Mouse (Mus musculus): ENCODE measurements around the gene Olr1. TPM values are rescaled to one million over a fixed set of nuclear protein-coding genes. Genes with fewer than 3 reads are reported as not detected.
"Not testable (repeated sequence)": the region's sequence is repeated elsewhere in the genome, so short reads cannot be mapped to it uniquely, and the experiment has no call there.

Olr1 gene
- total and polyA plus RNA-seq, 3 experiments, result 0.06 to 0.21 (median 0.07) TPM

DNA sequence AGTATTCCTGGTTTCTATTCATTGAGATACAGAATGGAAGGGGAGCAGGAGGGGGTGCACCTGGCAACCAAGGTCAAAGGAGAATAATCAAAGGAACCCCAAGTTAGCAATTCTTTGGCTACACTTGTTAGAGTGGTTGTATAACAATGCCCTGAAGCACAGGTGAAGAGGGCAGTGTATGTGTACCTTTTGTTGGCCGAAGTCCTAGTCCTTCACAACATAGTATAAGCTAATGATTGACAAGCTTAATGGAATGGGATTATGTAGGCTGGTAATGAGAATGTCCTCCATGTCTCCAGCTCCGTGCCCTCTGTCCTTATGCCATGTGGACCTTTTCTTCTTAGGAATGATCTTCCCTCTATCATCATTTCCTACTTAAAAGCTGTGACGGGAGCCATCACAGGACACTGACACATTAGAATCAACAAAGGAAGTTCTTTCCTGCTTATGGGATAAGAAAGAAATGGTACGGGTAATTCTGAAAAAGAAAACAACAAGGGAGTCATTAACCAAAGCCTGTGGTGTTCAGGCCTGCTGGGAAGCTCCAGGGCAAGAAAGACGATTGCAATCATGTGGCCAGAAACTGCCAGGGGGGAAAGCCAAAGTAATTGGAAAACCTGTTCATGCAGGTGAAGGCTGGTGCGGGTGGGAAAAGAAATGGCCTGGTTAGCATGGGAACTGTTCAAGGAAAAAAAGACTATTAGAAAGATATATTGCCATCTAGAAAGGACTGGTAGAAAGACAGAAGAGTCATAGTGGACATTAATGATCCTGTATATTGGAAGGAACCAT lies 3.4 kb upstream of the Olr1 start:
- Histone ChIP-seq H3K9ac (ENCODE audit: low read depth, low read length) (no peak overlapping the region), H3K4me3 (no peak overlapping the region), H3K27me3 (ENCODE audit: control insufficient read depth, insufficient read depth, low read length) (no peaks in the 10 kb centered on the region), H3K79me2 (replicated peaks; ENCODE audit: control insufficient read depth, insufficient read depth, low read length) (no peaks in the 10 kb centered on the region), H3K36me3 (ENCODE audit: control insufficient read depth, insufficient read depth, low read length) (no peaks in the 10 kb centered on the region), H3K27ac (no peak overlapping the region), H3K4me1 (ENCODE audit: control insufficient read depth, insufficient read depth, low read length) (no peaks in the 10 kb centered on the region)
- intact Hi-C loops (cut with DNase I), result no loop called here
- no peak for TF ChIP-seq CTCF (IDR thresholded peaks at IDR 0.05)
- TF ChIP-seq POLR2A (IDR thresholded peaks at IDR 0.05; ENCODE audit: insufficient read depth, low read depth, low read length), result no peak
- TF ChIP-seq EP300 (IDR thresholded peaks at IDR 0.05; ENCODE audit: insufficient read depth, low read depth, low read length), result no peak
- no peak for DNase-seq
- WGBS, result 68% methylated on average over 6 of the region's 6 CpGs

DNA sequence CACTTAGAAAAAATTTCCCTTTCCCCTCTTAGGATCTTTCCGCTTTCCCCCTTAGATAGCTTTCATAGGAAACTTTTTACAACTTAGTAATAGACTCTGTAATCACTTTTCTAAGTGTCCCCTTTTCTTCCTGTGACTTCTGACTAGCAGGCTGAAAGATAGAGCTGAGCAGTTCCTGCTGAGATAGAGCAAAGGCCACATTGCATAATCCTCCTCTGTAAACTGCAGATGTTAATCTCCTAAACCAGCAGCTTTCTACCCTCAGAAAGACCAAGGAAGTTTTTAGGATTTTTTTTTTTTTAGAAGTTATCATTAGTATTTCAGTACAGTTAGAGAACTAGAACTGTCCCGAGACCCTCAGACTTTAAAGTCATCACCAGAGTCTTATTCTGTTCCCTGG lies 3.5 kb downstream of the Olr1 start:
- no peak for DNase-seq
- no peaks in the 10 kb centered on the region for H3K27me3 ChIP-seq (ENCODE audit: control insufficient read depth, insufficient read depth, low read length)
- no peak overlapping the region for H3K4me3 ChIP-seq
- WGBS, result 88% methylated on average over 2 of the region's 2 CpGs
- TF ChIP-seq EP300 (IDR thresholded peaks at IDR 0.05; ENCODE audit: insufficient read depth, low read depth, low read length) (no peak), POLR2A (IDR thresholded peaks at IDR 0.05; ENCODE audit: insufficient read depth, low read depth, low read length) (no peak), CTCF (IDR thresholded peaks at IDR 0.05) (no peak)
- H3K27ac ChIP-seq, result no peak overlapping the region
- H3K9ac ChIP-seq (ENCODE audit: low read depth, low read length), result no peak overlapping the region
- H3K36me3 ChIP-seq (ENCODE audit: control insufficient read depth, insufficient read depth, low read length), result no peaks in the 10 kb centered on the region
- intact Hi-C loops (cut with DNase I), result no loop called here
- no peaks in the 10 kb centered on the region for H3K79me2 ChIP-seq (replicated peaks; ENCODE audit: control insufficient read depth, insufficient read depth, low read length)
- no peaks in the 10 kb centered on the region for H3K4me1 ChIP-seq (ENCODE audit: control insufficient read depth, insufficient read depth, low read length)

DNA sequence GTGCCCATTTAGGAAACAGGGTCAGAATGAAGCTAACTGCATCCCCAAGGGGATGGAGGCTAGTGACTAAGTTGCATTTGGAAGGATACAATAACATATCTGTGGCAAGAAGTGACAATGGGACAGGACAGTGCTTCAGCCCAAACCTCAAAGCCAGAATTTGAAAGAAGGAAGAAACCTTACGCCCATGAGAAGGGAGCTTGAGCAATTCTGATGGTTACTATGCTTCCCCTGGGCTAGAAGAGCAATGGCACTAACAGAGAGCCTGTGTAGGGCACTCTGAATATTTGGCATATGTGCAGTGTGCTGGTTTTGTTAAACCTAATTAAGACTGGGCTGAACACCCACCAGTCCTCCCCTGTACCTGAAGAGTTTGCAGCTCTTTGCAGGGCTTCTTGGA lies 7.4 kb downstream of the Olr1 start:
- intact Hi-C loops (cut with DNase I); H3K4me3 ChIP-seq; H3K4me1 ChIP-seq (ENCODE audit: control insufficient read depth, insufficient read depth, low read length); DNase-seq; H3K79me2 ChIP-seq (replicated peaks; ENCODE audit: control insufficient read depth, insufficient read depth, low read length); H3K36me3 ChIP-seq (ENCODE audit: control insufficient read depth, insufficient read depth, low read length); H3K9ac ChIP-seq (ENCODE audit: low read depth, low read length); H3K27me3 ChIP-seq (ENCODE audit: control insufficient read depth, insufficient read depth, low read length); H3K27ac ChIP-seq: not testable (repeated sequence)
- 81% methylated on average over 1 of the region's 1 CpGs for WGBS

DNA sequence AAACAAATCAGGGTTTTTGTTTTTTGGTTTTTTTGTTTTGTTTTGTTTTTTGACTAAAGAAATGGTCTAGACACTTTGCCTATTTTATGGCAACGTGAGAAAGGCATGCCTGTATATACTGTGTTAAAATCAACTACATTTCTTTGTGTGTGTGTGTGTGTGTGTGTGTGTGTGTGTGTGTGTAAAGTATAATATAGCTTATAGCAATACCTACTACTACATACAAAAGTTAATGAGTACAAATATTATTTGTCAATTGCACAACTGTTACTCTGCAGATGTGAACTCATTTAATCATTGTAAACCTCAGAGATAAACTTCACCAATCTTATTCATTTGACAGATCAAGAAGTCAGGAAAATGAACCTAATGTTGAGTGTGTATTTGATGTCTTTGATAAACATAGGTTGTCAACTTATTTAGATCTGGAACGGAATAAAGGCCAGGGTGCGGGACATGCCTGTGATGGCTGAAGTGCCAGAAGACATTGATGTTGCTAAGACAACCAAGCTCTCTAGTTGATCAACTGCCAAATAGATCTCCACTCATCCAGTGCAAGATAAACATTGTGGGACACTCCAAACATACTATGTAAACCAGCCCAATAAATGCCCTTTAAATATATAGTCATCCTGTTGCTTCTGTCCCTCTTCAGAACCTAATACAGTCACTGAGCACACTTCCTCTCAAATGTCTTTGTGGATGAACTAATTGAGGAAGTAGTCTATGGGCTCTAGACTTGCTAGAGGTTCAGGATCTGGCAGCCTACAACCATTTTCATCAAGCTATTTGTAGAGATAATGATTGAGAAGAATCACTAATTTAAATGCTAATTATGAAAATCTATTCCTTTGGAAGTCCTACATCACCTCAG lies 9.4 kb downstream of the Olr1 start:
- H3K4me3 ChIP-seq, result no peak overlapping the region
- no peak for TF ChIP-seq EP300 (IDR thresholded peaks at IDR 0.05; ENCODE audit: insufficient read depth, low read depth, low read length)
- TF ChIP-seq POLR2A (IDR thresholded peaks at IDR 0.05; ENCODE audit: insufficient read depth, low read depth, low read length), result no peak
- TF ChIP-seq CTCF (IDR thresholded peaks at IDR 0.05), result no peak
- H3K9ac ChIP-seq (ENCODE audit: low read depth, low read length), result no peak overlapping the region
- H3K36me3 ChIP-seq (ENCODE audit: control insufficient read depth, insufficient read depth, low read length), result no peaks in the 10 kb centered on the region
- WGBS, result 93% methylated on average over 3 of the region's 3 CpGs
- H3K27me3 ChIP-seq (ENCODE audit: control insufficient read depth, insufficient read depth, low read length), result no peaks in the 10 kb centered on the region
- intact Hi-C loops (cut with DNase I), result no loop called here
- no peak overlapping the region for H3K27ac ChIP-seq
- H3K79me2 ChIP-seq (replicated peaks; ENCODE audit: control insufficient read depth, insufficient read depth, low read length), result no peaks in the 10 kb centered on the region
- no peak for DNase-seq
- H3K4me1 ChIP-seq (ENCODE audit: control insufficient read depth, insufficient read depth, low read length), result no peaks in the 10 kb centered on the region

DNA sequence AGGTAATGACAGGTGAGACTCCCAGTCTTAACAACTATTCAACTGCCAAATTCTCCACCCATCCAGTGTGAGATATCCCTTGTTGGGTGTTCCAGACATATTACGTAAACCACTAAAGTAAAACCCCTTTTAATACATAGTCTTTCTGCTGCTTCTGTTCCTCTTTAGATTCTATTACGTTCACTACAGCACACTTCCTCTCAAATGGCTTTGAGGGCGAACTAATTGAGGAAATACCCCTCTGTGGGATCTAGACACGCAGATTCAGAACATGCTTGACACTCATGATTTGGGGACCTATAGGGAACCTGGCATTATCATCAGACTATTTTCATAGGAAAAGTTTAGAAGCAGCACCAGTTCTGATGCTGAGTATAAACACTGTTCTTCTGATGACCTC lies 12.0 kb downstream of the Olr1 start:
- intact Hi-C loops (cut with DNase I), result no loop called here
- Histone ChIP-seq H3K9ac (ENCODE audit: low read depth, low read length) (no peak overlapping the region), H3K27me3 (ENCODE audit: control insufficient read depth, insufficient read depth, low read length) (no peaks in the 10 kb centered on the region), H3K4me1 (ENCODE audit: control insufficient read depth, insufficient read depth, low read length) (no peaks in the 10 kb centered on the region), H3K79me2 (replicated peaks; ENCODE audit: control insufficient read depth, insufficient read depth, low read length) (no peaks in the 10 kb centered on the region), H3K36me3 (ENCODE audit: control insufficient read depth, insufficient read depth, low read length) (no peaks in the 10 kb centered on the region), H3K4me3 (no peak overlapping the region), H3K27ac (no peak overlapping the region)
- DNase-seq, result no peak
- TF ChIP-seq CTCF (IDR thresholded peaks at IDR 0.05) (no peak), EP300 (IDR thresholded peaks at IDR 0.05; ENCODE audit: insufficient read depth, low read depth, low read length) (no peak), POLR2A (IDR thresholded peaks at IDR 0.05; ENCODE audit: insufficient read depth, low read depth, low read length) (no peak)
- WGBS, result 64% methylated on average over 4 of the region's 4 CpGs

All from heart, adult 2 months (tissue).